Mouse (Mus musculus): ENCODE results near the gene Ppp2r2d.

Gene Ppp2r2d

DNA sequence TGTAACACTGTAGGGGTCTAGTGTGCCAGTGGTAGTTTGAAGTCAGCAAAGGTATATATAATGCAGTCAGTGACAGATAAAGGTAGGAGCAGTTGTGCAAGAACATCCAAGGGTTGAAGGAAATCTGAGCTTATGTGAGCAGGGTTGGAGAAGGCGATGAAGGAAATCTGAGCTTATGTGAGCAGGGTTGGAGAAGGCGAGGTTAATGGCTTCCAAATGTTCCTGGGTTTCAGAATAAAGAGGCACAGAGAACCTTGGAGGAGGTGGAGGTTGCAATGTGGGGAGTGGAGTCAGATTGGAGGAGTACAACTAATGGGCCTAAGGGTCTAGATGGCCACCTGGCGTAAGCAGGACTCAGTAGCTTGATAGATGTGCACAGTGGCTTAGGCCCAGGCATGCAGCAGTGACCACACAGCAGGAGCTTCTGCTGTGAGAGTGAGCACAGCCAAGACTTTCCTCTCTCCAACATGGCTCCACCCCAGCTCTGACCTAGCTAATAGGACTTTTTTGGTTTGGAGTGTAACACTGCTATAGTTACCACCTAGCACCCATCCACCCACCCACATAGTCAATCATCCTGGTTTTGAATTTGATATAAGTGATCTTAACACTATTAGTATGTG is 18.2 kb downstream of the Ppp2r2d start:
- DNase-seq = no peak

DNA sequence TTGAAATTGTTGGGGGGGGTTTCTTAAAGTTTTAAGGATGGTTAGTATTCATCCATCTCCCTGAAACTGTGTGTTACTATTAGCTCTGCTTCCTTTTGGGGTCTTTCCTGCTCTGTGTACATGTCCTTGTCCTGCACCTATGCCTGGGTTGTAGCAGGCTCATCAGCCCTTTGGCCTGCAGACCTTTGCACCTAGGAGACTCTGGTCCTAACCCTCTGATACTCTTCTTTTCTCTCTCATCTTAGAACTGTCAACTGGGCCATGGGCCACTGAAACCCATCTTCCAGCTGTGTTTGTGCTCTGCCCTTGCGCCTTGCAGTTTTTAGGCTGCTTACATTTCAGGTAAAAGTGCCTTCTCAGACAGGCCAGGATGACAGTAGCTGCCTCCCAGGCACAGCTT is 18.9 kb downstream of the Ppp2r2d start:
- DNase-seq = no peak

DNA sequence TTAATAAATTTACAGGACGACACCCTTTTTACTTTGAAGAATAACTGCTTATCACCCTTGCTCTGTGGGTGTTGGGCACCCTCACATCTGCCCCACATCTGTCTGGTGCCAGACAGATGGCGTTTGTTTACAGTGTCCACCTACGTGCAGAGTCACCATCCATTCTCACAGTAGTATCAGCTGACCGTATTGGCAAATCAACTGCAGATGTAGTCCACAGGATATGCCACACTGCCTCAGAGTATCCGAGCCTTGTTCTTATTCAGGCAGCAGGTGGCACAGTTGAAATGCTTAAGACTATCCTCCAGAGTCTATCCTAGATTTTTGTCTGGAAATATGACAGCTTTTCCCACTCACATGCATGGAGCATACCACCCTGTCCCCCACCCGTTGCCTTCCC is 21.4 kb downstream of the Ppp2r2d start:
- DNase-seq = no peak

DNA sequence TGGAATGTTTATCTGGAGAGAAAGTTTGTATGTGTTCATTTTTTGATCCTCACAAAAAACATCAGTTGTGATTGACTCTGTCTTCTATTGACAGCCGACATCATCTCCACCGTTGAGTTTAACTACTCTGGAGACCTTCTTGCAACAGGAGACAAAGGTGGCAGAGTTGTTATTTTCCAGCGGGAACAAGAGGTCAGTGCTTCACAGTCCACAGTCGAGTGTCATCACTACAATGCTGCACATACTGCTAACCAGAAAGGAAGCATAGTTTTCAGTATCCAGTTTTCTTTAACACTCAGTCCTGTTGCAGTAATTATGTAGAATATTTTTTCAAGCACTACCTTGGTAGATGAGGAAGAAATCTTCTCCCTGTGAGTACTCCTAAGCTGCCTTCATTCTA is 22.4 kb downstream of the Ppp2r2d start:
- no peak for DNase-seq

DNA sequence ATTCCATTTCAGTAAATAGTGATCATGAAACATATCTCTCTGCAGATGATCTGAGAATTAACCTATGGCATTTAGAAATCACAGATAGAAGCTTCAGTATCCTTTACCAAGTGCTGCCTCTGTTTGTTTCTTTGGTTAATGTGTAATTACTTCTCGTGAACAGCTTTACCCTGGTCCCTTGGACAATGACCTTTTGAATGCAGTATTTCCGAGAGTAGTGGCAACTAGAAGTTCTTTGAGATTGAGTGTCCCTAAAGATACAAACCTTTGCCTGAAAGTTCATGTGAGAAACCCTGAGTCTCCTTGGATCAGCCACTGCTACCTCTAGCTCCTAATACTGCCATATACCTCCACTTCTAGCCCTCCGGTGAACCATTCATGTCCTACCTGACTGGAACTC is 27.1 kb downstream of the Ppp2r2d start:
- peak; percentile 71 for DNase-seq

DNA sequence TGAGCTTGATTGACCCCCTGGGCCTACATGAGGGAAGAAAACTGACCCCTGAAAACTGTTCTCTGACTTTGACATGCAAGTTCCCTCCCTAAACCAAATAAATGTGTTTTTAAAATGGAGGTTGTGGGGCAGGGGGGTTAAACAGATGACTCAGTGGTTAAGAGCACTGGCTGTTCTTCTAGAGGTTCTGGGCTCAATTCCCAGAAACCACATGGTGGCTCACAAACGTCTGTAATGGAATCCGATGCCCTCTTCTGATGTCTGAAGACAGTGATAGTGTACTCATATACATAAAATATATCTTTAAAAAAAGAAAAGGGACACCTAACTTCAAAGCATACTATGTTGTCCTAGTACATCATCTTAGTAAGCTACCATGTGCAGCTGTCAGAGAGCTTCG is 29.2 kb downstream of the Ppp2r2d start:
- DNase-seq = no peak

DNA sequence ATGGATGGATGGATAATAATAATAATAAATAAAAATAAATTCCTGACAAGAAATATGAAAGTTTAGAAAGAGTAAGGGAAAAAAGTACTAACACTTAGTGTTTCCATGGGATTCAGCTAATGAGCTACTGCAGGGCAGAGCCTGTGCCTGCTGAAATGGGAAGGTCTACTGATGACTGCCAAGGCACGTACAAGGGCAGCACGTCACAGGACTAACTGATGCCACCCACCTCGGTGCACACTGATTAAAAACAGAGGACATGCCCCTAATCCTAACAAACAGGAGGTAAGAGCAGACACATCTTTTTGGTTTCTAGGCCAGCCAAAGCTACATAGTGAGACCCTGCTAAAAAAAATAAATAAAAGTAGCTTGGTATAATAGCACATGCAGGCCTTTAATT is 37.8 kb downstream of the Ppp2r2d start:
- DNase-seq = no peak

DNA sequence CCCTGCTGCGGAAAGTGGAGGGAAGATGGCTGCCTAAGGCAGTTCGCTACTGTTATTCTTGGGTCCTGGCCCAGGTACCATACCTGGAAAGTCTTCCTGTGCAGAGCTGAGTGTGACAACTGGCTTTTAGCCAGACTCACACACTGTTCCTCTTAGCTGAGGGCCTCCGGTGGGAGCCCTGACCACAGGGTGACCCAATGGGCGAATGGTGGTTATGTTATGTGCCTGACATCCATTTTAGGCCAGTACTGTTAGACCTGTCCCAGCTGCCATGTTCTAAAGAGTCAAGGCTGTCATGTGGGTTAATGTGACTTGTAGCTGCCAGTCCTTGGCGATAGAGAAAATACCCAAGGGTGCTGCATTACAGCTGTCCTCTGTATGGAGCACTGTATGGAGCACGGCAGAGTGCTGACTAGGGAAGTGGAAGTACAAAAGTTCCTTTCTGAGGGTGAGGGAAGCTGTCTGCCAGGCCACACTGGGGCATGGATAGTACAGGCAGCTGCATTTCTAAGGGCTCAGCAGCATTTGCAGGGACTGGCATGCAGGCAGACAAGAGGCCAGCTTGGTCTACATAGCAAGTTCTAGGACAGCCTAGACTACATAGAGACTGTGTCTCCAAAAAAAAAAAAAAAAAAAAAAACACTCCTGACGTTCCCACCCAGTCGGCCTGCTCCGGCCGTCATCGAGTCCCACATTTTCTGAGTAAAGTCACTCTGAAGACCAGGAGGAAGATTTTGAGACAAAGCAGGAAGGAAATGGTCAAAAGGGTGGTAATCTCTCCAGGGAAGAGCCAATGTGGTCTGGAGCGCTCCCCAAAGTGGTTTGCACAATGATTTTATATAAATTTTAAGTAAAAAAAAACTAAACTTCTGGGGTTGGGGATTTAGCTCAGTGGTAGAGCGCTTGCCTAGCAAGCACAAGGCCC is 39.7 kb downstream of the Ppp2r2d start:
- DNase-seq = no peak

DNA sequence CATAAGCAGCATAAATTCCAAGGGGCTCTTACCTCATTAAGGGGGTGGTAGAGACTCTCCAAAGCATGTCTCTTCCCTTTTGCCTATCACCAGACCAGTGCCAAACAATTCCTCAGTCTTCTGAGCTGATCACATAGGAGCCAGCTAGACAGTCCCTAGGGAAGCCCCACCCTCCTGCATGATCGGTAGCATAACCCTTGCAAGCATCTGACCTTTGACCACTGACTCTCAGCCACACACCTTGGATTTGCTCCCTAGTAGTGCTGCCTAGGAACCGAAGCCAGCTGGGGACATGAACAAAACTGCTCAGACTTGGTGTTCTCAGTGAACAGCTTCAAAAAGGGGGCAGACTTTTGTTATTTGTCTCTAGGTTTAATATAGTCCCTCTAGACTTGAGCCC is 52.2 kb downstream of the Ppp2r2d start:
- peak; percentile 76 for DNase-seq

DNA sequence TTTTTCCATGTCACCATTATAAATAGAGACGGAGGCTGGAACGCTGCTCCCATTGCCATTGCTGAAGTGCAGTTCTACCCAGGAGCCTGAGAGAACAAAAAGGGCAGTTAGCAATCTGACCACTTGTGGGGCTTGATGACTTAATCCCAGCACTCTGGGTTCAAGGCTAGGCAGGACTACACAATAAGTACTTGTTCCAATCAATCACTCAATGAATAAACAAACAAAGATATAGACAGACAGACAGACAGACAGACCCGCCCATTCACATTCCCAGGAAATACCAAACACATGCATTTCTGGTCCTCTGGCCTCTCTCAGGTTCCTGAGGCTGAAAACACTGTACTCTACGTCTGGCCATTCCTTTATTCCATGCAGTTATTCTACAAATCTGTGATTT is 52.9 kb downstream of the Ppp2r2d start:
- DNase-seq = no peak

DNA sequence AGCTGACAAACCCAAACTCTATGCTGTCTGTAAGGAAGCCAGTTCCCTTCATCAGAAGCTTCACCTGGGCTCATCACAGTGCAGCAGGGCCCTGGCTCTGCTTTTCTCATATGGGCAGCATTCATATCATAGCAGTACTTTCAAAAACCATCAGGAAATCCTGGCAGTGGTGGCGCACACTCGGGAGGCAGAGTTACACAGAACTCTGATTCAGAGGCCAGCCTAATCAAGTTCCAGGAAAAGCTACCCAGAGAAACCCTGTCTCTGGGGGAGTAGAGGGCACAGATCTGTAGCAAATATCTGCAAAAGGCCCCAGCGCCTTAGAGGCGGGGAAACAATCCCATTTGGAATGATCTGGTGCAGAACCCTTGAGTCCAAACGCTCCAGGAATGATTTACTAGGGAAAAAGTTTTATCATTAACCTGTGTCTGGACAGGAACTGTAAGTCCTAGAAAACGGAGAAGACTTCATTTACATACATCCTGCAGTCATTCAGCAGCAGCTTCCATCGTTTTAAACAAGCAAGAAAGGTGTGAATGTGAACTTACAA is 58.1 kb downstream of the Ppp2r2d start:
- peak; percentile 89 for DNase-seq

DNA sequence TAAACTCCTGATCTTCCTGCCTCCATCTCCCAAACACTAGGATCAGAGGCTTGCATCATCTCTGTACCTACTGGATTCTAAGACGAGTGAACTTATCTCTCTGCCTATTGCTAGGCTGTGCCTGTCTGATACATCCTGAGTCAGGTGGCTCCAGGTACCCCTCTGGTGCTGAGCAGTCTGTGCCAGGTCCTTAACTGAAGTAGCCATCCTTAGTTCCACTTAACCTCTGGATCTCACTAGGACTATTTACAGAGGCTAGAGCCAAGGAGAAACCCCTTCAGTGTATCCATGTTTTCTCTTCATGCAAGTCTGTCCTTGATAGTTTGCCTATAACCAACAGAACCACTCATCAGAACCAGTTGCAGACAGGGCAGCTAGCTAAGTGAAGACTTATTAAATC is 60.6 kb downstream of the Ppp2r2d start:
- DNase-seq = no peak

DNA sequence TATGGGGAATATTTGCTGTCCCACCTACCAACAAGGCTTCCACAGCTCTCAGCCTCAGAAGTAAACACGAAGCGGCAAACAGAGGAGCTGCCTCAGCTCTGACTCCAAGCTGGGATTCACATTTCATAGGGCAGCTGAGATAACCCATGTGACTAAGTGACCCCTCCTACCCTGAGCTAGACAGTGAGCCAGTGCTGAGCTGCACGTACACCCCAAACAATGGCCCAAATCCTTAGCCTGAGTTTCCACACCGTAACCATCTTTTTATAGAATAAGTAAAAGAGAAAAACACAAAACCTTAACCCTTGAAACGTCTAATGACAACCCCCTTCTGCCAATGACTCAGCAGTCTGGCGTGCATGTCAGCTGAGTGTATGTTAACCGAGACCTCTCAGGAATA is 61.2 kb downstream of the Ppp2r2d start:
- DNase-seq = peak; percentile 63

DNA sequence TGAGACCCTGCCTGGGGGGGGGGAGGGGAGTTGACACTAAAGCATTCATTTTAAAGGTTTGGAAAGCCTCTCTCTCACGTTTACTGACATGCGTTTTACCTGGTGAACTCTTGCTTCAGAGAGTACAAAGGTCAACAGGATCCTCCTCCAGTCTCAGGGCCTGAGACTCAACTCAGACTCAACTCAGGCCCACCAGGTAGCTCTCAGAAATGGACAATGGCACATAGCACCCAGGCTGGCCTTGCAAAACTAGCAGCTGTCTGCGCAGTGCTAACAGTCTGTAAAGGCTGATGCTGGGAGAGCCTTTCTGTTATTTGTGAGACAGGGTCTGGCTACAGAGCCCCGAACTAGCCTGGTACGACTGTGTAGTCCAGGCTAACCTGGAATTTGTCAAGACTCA is 62.1 kb downstream of the Ppp2r2d start:
- peak; percentile 76 for DNase-seq

DNA sequence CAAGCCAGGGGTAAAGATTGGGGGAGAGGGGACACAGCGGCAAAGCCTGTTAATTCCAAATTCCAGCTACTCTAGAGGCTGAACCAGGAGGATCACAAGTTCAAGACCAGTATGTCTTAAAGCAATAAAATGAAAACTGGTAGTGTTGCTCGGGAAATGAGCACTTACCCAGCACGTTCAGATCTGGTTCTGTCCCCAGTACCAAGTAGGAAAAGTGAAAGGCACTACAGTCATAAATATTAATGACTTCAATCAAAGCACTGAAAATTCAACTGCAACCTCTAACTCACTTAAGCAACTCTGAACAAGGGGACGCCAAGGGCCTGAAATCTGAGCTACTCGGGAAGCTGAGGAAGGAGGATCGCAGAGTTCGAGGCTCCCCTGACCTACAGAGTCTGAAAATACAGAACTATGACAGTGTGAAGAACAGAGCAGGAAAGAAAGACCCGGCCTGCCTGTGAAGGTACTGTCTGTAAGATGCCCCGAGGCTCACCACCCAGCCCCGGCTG is 62.9 kb downstream of the Ppp2r2d start:
- DNase-seq = peak; percentile 18

DNA sequence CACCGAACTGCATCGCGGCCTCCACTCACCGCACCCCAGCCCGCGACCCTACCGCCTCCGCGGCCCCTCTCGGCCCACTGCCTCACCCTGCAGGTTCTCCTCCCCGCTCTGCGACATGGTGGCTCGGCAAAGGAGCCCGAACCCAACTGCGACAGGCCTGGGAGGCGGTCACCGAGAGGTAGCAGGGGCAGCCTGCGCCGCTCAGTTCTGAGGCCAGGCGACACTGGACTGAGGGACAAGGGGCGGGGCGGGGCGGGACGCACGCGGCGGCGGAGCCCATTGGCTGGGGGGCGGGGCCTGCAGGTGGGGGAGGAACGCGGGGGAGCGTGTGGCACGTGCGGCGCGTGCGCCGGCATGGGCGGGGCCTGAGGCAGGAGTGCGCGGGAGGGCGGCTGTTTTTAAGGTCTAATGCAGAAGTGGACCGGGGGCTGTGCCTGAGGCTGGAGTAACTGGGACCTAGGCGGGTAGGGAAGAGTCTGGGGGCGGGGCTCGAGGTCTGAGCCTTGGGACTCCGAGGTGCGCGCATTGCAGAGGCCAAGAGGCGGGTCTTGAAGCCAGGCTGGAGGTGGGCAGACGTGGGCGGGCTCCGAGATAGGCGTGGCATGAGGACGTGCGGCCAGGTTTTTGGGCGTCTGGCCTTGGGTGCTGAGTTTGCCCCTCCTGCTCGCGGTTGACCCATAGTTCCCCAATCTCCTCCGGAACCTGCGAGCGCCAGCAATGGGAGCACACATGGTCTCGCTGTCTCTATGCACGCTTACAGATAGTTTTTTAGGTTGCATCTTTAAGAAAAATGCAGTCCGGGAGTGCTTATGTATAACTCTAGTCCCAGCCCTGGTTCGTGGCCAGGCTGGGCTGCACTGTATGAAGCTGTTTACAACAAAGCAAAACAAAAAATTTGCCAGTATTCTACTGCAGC is 63.7 kb downstream of the Ppp2r2d start, which contains the start of gene Bnip3:
Gene Bnip3 (minus strand): TSS at position 243 of the 916 bp plus-strand sequence.
- peak; percentile 96 for DNase-seq

DNA sequence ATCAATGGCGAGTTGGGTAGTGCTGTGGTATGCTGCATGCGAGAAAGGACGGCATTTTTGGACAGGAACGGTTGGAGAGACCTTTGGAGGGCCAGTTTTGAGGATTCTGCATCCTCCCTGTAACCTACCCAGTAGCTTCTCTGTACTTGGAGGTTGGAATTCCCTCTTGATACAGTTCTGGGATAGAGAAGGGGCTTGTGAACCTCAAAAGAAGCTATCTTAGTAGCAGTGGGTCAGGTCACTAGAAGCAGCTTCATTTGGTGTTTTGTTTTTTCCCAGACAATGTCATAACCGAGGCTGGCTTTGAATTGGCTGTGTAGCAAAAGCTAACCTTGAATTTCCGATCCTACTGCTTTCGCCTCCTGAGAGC is 64.3 kb downstream of the Ppp2r2d start:
- DNase-seq = no peak

DNA sequence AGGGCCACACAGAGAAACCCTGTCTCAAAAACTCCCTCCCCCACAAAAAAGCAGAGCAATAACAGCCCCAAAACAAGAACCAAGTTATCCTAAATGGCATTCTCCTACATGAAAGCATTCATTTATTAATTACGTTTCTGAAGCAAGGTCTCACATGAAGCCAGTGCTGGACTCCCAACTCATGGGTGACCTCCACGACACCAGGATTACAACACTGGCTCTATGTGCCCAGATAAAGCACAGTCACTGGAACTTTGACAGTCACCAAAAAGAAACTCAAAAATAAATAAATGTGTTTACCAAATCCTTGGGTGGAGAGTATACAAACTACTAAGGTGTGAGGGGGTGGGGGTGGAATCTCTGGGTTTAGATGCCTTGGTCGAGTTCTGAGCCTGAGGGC is 67.7 kb downstream of the Ppp2r2d start:
- no peak for DNase-seq

DNA sequence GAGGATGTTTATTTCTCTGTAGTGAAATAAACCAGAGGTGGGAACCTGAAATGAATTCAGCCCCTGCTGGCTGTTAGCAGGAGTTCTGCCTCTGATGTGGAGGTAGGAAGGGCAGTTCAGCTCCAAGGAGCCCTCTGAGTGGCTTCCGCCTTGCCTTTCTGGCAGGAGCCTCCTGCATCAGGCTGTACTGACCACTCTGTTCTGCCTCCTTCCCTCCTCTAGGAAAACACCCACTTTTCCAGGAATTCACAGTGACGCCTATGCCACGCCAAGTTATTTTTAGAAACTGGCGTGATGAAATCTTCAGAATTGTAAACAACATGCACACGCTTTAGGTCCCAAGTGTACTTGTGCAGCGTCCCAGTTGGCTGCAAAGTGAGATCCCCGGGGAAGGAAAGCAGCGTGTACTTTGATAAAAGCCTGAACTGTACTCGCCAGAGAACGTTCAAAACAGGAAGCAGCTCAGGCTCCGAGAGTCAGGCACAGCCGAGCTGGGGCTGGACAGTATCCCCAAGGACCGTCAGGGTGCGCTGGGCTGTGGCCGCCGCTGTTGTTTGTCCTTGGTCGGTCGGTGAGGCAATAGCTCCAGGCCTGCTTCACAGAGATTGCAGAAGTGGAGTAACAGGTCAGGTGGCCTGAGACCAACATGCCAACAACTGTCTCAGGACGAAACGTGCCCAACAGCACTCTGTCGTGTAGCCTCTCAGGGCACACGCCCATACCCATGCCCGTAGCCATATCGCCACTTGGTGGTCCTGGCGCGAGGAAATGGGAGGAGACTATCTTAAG is 73.5 kb downstream of the Ppp2r2d start:
- peak; percentile 78 for DNase-seq

DNA sequence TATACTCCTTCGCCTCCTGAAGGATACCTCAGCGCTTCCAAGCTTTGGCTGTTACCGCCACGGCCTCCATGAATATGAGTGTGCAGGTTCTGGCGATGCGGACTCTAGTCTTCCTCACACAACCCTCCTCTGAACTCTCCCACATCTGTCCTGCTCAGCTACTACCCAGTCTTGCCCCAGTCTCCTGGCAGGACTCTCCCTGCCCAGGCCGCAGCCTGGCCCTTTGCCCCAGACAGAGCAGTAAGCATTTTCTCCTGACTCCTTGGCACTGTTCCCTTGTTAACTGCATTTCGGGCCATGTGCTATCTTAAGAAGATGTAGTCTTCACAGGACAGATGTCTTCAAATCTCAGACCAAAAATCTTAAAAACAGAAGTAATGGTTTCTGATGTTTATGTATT is 75.7 kb downstream of the Ppp2r2d start:
- DNase-seq = peak; percentile 66

DNA sequence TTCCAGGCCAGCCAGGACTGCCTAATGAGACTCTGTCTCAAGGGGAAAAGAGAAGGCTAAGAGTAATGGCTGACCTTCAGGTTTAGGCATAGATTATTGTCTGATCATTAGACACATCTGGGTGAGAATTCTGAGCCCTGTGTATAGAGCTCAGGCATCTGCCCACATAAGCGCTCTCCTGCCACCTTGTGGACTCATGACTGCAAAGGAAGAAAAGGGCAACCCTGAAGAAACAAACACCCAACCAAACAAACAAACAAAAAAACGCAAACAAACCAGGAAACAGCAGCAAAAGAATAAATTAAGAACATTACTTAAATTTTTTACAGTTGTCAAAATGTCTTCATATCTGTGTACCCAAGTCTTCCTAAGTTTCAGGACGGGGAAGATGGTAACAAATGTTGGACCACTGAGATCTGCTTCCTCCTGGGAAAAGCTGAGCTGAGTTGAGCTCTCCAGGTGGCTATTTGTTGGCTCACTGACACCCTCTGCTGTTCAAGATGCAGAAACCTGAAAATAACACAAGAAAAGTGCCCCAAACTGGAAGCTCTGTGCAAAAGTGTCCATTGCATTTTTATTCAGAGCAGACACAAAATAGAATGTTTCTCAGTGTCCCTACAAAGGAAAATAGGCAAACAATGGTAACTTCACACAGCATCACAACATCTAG is 78.0 kb downstream of the Ppp2r2d start:
- peak; percentile 66 for DNase-seq

Measured in kidney, adult 9 months (tissue).